Mouse (Mus musculus) left cerebral cortex, adult 2 months (tissue): ENCODE data around the gene Csrp3. TPM values are rescaled to one million over a fixed set of nuclear protein-coding genes. Genes with fewer than 3 reads are reported as not detected.

Experiments used
- DNase-seq, 2 experiments: peaks; one replicate each; pipeline ENCODE4 v3.0.0; 2021 to 2022; ENCODE audit warnings: low spot score in 2 of 2, mixed read lengths in 1 of 2; ENCODE audit errors: extremely low spot score in 1 of 2
- H3K27ac ChIP-seq: fragments of 200-600 bp; 2 replicates; pipeline ENCODE4 v1.8.1; 2022
- H3K4me3 ChIP-seq: fragments of 200-600 bp; 2 replicates; pipeline ENCODE4 v1.8.1; 2022
- CTCF ChIP-seq: fragments of 200-600 bp; IDR thresholded peaks from 2 replicates; pipeline ENCODE4 v1.8.1; 2022; ENCODE audit warnings: antibody characterized with exemption, mild to moderate bottlenecking, moderate library complexity
- intact Hi-C: fragments of 180-260 bp; cut with DNase I; formaldehyde crosslinking; loops from one replicate; pipeline ENCODE4 v1.15.1; 2025
- total RNA-seq, 2 experiments: library from RNA; stranded (reverse); gene quantifications; 2 replicates each; pipeline ENCODE4 v1.2.3; 2021

Csrp3 gene
- total RNA-seq, 2 experiments from 2014 or later: not detected

GRCm38 (mm10) chr7:48881486-48881885, 33.7 kb upstream of the Csrp3 start, which contains the start of gene E2f8:
E2f8 (minus strand) TSS chr7:48881596.
- Histone ChIP-seq H3K27ac (no peak within 1 kb of the TSS), H3K4me3 (peak within 1 kb of the TSS; percentile 74)
- intact Hi-C loops: no loop called here
- peak in 1 of 2 experiments; percentile 46 for DNase-seq
- TF ChIP-seq CTCF: no peak

- intact Hi-C loops: no loop called here
- no peak; the same call in 1 of the 2 replicates for TF ChIP-seq CTCF
- peak; percentile 91 to 95 for DNase-seq
- Histone ChIP-seq H3K4me3 (peak overlapping the region; percentile 74), H3K27ac (no peak overlapping the region)
Measured at GRCm38 (mm10) chr7:48880591-48881481, 33.0 kb upstream of the Csrp3 start.

DNA sequence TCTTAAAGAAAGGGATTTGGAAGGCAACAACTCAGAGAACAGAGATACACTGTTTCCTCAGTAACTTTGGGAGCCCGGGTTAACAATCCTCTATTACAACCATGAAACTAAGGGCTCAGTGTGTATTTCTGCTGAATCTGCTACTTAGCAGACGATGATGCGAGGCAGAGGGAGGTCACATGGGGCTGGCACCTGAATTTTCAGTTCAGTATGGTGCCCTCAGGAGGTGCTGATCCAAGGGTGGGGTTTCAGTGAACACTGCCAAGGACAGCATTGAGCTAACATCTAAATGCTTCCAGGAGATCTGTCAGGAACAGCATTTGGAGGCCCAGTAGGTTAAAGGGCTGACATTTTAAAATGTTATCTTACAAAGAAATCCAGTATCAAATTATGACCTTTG, 31.7 kb upstream of the Csrp3 start:
- no peak for TF ChIP-seq CTCF

GRCm38 (mm10) chr7:48877786-48878390, 30.1 kb upstream of the Csrp3 start:
- Histone ChIP-seq H3K27ac (no peak overlapping the region), H3K4me3 (no peak overlapping the region)
- no peak for TF ChIP-seq CTCF
- DNase-seq: no peak
- intact Hi-C loops: loop anchor here (1.0 kb wide), 1 partner anchor 128 kb away; no protein-coding TSS in a partner anchor

More for the DNA sequence above, 31.7 kb upstream of the Csrp3 start:
- Histone ChIP-seq H3K4me3 (no peak overlapping the region), H3K27ac (no peak overlapping the region)
- DNase-seq: no peak
- intact Hi-C loops: no loop called here

GRCm38 (mm10) chr7:48876526-48876925, 28.7 kb upstream of the Csrp3 start:
- intact Hi-C loops: no loop called here
- no peak overlapping the region for H3K27ac ChIP-seq
- DNase-seq: peak; percentile 41 to 45
- peak; percentile 94 for TF ChIP-seq CTCF
- no peak overlapping the region for H3K4me3 ChIP-seq

- TF ChIP-seq CTCF: no peak
- DNase-seq: no peak
- H3K4me3 ChIP-seq: no peak overlapping the region
- intact Hi-C loops: no loop called here
- H3K27ac ChIP-seq: no peak overlapping the region
Measured at GRCm38 (mm10) chr7:48875096-48875495, 27.3 kb upstream of the Csrp3 start.

DNA sequence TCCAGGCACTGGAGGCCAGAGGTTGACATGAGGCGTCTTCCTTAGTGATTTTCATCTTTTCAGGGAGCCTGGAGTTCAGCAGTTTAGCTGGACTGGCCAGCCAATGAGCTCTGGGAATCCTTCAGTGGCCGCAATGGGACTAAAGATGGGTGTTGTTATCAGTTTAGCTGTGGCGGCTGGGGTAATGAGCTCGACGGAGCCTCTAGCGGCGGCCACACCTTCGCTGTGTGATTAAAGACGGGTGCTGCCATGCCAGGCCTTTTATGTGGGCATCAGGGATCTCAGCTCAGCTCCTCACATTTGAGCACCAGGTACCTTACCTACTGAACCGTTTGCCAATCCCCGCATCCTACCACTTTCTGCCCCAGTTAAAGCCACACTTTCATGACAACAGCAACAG, 23.5 kb upstream of the Csrp3 start:
- Histone ChIP-seq H3K27ac (no peak overlapping the region), H3K4me3 (no peak overlapping the region)
- DNase-seq: no peak
- no peak for TF ChIP-seq CTCF
- intact Hi-C loops: no loop called here

DNA sequence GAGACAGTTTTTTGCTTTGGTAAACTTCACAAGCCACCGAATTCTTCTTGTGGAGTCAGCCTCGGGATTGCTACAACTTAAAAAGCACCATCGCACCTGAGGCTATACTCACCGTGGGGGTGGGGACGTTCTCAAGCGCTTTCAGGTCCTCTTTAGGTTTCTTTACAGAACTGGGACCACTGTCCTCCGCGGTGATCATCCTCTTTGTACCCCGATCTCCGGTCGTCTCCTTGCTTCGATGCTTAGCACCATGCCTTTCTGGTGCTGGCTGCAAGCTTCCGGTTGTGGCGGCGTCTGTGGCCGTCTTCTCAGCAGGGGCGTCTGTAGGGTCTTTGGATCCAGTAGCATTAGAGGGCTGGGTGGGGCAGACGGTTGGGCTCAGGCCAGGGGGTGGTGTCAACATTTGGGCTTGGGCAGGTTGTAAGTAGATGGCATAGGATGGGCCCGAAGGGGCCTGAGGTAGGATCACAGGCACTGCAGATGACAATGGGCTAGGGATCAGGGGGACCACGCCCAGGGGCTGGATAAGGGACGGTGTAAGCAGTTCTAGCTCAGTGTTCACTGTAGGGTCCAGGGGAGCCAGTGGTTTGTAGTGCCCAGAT, 22.8 kb upstream of the Csrp3 start:
- no peak for TF ChIP-seq CTCF
- intact Hi-C loops: no loop called here
- no peak for DNase-seq
- Histone ChIP-seq H3K27ac (no peak overlapping the region), H3K4me3 (no peak overlapping the region)

GRCm38 (mm10) chr7:48870144-48870543, 22.3 kb upstream of the Csrp3 start:
- Histone ChIP-seq H3K27ac (no peak overlapping the region), H3K4me3 (no peak overlapping the region)
- intact Hi-C loops: no loop called here
- TF ChIP-seq CTCF: no peak
- DNase-seq: no peak

GRCm38 (mm10) chr7:48867576-48867975, 19.7 kb upstream of the Csrp3 start:
- intact Hi-C loops: no loop called here
- Histone ChIP-seq H3K27ac (no peak overlapping the region), H3K4me3 (no peak overlapping the region)
- no peak for TF ChIP-seq CTCF
- DNase-seq: no peak

DNA sequence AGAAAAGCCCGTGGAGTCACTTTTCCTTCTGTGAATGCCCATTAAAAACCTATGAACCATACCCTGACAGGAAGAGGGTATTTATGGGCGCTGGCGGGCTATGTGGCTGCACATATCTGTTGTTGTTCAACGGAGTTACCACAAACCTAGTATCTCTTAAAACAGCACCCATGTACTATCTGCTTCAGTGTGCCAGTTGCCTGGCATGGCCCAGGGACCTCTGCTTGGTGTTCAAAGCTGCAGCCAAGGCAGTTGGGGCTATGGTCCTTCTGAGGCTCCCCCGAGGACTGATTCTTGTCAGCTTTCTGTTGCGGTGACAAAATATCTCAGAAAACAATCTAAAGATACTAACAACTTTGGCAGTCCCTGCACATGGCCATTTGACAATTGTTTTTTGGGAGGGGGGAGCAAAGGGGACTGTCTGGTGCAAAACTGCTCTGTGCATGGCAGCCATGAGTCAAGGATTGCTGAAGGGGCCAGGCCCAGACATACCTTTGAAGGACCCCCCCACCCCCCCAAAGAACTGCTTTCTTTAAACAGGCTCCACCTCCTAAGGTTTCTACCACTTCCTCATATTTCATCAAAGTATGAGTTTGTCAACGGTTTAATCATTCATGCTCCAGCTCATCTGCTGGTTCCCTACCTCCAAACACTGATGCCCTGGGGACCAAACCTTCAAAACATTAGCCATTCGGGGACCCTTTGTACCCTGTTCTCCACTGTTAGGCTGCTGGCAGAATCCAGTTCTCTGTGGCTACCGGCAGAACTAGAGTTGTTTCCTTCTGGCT, 17.0 kb upstream of the Csrp3 start:
- Histone ChIP-seq H3K4me3 (no peak overlapping the region), H3K27ac (no peak overlapping the region)
- no peak for DNase-seq
- intact Hi-C loops: no loop called here
- TF ChIP-seq CTCF: no peak
